Mouse (Mus musculus) erythroblast, adult 5-6 weeks (primary cell): ENCODE data around the gene Myadml2. TPM values are rescaled to one million over a fixed set of nuclear protein-coding genes. Genes with fewer than 3 reads are reported as not detected.

ENCODE experiments used
- ATAC-seq: replicated peaks from 2 replicates; pipeline ENCODE4 v1.8.0; 2016; ENCODE audit warnings: moderate number of reproducible peaks, mild to moderate bottlenecking, moderate TSS enrichment, inconsistent platforms; ENCODE audit not compliant: poor library complexity, low FRiP score, severe bottlenecking
- total RNA-seq, 2 experiments: library from RNA; stranded (forward) in 1 of 2; stranded (reverse) in 1 of 2; fragments of 150-400 nt in 1 of 2; fragments of 200-764, 138-1000 nt in 1 of 2; gene quantifications; 2 replicates each; pipeline versions ENCODE4 v1.2.3 to v1.2.4; 2015 to 2017; ENCODE audit warnings: low replicate concordance in 2 of 2

The Myadml2 gene
- total RNA-seq, 2 experiments from 2014 or later: not detected

DNA sequence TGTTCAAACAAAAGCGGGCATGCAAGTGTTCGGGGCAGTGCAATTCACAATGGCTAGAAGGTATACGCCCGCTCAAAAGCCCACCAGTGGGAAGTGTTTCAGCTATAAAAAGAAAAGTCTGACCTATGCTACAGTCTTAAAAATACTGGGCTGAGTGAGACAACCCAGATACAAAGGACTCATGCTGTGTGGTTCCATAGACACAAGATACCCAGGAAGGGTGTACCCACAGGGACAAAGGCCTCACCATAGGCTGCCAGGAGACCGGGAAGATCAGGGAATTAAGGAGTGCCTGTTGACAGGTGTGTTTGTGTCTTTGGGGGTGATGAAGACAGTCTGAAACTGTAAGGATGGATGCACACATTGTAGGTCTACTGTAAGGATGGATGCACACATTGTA is 15.8 kb upstream of the Myadml2 start:
- no peak for ATAC-seq

DNA sequence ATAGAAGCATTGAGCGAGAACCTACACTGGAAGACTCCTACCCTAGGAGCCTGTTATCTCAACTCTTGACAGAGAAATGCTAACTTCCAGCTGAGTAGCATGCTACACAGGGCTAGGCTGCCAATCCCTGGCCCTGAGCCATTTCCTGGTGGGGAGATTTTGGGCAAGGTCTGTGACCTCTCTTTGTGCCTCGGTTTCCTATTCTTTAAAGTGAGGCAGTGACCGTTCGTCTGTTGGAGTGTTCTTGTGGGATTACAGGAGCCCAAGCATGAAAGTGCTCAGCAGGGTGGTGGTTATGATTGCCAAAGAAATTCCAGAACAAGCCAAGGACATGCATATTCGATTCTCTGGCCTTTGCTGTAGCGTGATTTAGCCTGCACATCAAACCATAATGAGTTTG is 14.8 kb upstream of the Myadml2 start:
- no peak for ATAC-seq

DNA sequence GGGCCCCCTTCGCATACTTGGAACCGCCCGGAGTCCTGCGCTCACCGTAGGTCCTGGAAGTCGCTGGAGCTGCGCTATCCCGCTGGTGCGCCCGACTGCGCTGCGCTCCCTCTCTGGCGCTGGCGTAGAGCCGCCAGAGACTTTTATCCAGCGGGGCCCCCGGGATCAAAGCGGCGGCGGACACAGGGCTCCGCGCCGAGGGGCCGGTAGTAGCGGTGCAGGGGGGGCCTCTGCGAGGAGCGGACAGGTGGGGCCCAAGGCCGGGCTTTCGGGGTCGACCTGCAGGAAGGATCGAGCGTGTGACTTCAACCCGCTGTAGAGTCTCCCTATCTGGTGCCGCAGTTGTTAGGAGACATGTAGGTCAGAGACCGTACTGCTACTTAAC is 13.1 kb upstream of the Myadml2 start, which contains the start of gene Notum:
Gene Notum, minus strand, starts transcription at position 100 of the 385 bp plus-strand sequence.
- ATAC-seq: no peak

DNA sequence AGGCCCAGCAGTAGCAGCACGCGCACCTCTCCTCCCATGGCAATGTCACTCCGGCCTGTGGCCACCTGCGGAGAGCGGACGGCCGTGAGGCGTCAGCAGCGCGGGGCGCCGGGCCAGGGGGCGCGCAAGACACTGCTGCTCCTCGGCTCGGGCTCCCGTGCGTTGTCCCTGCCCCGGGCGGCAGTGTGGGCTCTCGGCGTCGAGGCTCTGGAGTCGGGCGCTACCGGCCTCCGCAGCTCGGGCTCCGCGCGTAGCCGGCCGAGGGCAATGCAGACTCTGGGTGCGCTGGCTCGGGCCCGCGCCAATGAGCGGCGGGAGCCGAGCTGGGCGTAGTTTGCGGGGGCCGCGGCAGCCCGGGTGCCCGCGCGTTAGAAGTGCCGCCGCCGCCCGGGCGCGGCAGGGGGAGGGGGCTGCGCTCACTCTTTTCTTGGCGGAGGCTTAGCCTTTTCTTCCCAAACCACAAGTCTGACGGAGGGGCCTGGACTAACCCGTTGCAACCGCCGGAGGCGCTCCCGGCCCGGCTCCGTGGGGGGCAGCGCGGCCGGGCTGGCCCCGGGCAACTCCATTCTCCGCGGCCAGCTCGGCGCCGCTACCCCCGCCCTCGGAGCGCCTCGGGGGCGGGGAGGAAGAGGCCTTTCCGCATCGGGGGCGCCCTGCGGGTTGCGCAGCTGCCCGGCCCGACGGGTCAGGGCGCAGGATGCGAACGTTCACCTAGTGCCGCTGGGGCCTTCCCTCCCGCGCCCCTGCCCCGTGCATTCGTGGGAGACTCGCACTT is 12.5 kb upstream of the Myadml2 start:
- ATAC-seq: no peak

DNA sequence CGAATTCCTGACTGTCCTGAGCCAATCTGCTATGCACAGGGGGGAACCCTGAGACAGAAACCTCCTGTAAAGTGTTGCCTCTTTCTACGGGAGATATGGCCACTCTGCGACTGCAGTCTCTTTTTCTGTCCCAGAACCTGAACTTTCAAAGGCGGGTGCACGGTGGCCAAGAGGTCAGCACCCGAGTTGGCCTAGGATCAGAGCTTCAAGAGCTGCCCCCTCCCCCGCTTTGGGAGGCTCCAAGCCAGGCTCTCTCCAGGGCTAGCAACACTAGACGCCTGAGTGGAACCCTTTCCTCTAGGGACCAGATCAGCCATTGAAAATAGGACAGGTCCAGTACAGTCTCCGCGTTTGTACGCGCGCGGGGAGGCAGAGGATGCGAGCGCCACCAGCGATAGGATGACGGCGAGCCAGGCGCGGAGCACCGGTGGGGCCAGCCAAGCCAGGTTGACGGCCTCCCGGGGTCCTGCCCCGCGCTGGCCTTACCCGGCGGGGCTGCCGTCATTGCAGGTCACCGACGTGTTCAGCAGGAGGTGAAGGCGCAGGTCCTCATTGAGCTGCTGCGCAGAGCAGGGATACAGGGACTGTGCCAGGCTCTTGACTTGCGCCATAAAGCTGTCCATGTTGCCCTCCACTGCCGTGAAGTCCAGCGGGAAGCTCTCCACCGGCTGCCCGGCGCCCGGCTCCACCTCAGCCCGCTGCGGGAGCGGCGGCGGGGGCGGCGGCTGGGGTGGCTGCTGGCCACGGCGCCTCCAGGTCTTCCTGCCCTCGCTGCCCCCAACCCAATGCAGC is 11.7 kb upstream of the Myadml2 start:
- no peak for ATAC-seq

DNA sequence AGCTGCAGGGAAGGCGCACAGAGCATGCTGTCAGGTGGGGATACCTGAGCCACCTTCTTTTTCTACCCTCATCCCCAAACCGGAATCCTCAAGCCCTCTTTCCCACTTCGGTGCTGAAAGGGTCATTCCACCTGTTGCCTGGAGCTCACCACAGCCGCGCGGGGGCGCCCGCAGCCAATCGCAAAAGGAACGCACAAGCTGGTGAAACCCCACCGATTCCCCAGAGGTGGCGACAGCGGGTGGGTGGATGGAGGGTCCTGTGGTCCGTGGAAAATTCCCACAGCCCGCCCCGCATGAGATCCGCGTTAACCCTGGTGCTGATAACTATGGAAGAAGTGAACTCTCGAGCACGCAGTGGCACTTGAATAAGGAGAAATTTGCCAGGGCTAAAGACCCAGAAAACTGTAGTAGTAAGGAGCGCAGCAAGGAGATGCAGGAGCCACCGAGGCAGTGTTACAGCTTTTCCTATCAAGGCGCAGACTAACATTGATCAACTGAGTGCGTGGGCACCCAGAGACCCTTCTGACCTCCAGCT is 11.0 kb upstream of the Myadml2 start:
- ATAC-seq: peak; percentile 63

DNA sequence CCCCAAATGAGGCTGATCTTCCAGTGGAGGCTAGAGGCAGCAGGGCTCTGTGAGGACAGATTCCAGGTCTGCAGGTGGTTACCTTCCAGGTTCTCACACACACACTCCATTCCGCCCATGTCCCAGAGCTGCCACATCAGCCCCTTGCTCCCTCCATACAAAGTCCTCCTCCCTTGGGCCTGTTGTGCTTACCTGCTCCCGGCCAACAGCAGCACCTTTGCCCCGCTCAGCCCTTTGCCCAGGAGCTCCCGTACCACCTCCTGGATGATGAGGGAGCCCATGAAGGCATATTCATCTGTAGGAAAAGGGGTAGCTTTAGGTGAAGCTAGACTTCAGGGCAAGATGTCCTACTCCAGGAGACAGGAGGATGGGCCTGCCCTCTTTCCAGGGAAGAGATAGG is 9.3 kb upstream of the Myadml2 start:
- ATAC-seq: no peak

DNA sequence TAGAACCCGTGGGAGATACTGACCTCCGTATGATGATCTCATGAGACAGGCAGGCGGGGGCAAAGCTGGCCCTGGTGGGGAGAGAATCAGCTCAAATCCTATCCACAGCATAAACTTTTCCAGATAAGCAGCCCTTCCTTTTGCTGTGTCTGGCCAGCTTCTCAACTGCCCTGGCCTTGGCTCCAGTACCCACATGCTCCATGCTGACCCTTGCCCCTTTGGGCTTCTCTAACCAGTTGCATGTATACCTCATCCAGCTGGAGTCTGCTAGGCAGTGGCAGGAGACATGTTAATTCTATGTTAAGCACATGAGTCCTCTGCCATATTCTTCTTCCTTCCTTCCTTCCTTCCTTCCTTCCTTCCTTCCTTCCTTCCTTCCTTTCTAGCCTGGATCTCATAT is 6.8 kb upstream of the Myadml2 start:
- no peak for ATAC-seq

DNA sequence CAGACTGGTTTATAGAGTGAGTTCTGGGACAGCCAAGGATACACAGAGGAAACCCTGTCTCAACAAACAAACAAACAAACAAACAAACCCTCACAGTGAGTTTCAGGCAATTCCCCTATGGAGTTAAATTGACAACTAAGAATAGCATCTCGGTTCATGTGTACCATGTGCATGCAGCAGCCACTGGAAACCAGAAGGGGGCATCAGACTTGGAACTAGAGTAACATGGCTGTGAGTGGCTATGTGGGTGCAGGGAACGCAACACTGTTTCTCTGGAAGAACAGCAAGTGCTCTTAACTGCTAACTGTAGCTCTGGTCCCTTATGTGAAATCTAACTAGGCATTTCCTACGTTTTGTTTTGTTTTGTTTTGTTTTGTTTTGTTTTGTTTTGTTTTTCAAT is 3.9 kb upstream of the Myadml2 start:
- peak; percentile 76 for ATAC-seq

DNA sequence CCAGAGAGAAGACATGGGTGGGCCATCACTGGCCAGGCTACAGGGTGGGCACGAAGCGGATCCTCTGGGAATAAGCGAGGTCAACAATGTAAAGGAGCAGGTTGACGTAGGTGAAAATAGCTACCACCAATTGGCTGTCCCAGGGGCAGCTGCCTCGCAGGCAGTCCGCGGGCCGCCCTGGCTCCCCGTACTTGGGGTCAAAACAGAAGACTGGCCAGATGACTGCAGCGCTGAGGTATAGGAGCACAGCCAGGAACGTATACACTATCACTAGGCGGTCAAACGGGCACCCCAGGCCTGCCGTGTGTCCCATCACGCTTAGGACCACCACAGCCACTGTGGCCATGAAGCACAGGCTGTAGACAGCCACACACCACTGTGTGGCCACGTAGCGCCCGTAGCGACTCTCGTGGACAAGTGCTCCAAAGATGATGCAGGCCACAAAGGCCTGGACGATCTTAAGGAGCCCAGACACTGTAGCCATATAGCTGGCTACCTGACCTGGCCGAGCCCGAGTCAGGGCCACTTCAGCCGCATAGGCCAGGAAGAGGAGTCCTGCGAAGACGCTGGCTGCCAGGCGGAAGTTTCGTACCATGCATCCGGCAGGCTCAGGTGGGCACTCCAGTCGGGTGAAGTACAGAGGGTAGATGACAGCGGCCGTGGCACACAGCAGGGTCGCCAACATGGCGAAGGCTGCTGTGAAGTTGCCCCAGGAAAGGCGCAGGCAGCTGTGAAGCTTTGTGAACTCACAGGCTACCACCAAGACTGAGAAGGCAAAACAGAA is 719 bp downstream of the Myadml2 start:
- no peak for ATAC-seq

DNA sequence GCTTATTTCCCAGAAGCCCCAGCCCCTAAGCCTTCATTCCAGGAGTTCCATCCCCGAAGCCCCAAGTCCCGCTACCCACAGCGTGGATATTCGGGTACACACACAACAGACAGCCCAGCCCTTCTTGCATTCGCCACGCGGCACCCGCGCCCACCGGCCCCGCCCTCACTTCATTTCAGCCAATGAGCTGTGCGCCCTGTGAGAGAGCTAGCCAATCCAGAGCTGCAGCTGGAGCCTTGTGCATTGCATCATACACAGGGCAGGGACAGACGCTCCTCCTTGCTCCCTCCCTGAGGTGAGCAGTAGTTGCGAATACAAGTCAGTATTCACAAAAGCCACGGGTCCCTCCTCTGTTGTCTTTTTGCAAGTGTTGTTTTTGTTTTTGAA is 4.4 kb downstream of the Myadml2 start, which contains the start of gene Pycr1:
Gene Pycr1, minus strand, starts transcription at position 169 of the 387 bp plus-strand sequence.
- peak; percentile 93 for ATAC-seq

DNA sequence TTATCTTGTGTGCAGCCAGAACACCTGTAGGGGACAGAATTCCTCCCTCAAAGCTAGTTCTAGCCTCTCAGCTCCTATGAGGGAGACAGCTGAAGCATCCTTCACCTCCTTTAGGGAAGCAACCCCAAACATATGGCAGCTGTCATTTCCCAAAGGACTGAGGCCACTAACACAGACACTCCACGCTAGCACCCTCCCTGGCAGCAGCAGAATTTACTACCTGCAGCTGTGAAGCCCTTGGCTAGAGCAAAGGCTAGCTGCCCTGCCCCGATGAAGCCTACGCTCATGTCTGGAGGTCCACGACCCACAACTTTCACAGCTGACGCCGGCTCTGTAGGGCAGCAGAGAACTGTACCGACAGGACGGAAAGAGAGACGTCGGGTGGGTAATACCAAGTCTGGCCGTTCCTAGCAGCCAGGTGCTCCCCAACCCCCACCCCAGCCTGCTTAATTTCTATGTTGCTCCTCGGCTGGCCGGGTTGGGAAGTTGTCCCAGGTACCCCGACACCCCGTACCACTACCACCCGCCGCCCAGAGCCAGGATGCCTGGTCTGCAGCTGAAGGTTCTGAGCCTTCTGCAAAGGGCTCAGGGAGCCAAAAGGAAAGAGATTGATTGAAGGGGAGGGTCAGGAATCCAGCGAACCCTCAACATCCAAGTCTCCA is 4.9 kb downstream of the Myadml2 start:
- peak; percentile 46 for ATAC-seq

DNA sequence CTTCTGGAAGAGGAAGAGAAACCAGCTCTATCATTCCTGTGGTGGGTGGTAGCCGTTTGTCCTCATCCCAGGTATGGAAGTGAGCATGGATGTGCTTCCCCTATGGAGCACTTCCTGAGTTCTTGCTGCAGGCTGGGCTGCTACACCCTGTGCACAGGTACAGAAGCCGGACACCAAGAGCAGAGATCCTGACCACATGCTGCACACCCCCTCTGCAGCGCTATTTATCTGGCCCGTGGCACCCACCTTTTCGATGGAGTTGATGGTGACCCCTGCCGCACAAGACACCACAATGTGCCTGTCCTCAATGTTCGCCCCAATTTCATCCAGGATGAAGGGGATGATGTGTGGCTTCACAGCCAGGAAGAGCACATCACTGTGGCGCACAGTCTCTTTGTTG is 6.1 kb downstream of the Myadml2 start:
- no peak for ATAC-seq

DNA sequence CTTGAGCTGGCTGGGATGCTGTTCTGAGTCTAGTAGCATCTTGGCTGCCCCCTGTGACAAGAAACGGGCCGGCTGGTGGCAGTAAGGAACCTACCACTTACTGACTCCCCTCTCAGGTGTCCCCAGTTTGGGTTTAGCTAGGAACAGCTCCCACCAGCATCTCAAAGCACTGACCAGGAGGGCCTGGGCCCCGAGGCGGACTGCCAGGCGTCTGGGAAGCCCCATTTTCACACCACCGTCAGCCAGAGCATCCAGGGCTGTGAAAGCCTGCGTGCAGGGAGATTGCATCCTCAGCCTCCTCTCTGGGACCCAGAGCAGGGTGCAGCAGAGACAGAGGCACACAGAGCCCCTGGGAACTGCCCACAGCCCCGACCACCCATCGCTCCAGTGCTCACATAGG is 6.7 kb downstream of the Myadml2 start:
- no peak for ATAC-seq

DNA sequence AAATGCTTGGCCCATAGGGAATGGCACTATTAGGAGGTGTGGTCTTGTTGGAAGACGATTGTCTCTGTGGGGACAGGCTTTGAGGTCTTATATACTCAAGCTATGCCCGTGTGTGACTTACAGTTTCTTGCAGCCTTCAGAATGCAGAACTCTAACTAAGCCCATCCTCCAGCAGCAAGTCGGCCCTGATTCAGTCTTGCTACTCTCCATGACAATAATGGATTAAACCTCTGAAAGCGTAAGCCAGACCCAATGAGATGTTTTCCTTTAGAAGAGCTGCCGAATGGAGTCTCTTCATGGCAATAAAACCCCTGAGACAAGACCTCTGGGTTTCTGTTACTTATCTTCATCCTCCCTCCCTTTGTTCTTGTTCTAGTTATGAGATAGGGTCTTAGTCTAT is 13.1 kb downstream of the Myadml2 start:
- ATAC-seq: no peak

DNA sequence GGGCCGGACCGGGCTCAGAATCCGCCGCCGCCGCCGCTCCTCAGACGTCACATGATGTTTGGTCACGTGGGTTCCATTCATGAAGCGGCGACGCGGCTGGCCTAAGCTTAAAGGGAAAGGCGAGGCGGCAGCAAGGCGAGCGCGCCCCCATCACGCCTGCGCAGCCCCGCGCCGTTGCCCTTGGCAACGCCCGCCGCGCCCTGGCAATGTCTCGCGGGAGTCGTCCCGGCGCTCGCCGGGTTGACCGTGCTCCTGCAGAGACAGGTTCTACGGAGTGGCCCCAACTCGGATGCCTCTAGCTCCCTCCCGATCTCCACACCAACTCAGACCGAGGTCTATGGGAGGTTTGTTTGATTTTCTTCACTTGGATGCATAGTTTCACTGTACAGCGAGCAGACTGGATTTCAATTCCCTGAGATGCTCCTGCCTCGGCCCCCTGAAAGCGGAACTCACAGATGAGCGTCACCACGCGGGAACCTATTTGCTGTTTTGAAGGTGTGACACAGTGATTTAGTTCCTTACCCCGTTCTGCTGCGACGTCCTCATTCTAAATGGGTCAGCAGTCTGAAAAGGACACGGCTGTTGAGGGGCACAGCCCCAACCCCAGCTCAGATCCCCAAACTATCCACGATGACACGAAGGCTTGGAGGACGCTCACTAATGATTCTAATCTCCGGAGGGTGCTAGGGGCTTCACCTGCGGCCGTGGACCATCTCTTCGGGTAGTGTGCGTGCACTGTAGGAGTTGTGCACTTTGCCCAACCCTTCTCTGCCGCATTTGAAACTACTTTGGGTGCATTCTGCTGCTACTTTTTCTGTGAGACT is 14.2 kb downstream of the Myadml2 start, which contains the start of gene Mafg:
Gene Mafg, minus strand, starts transcription at position 81 of the 824 bp plus-strand sequence.
- ATAC-seq: peak; percentile 42

DNA sequence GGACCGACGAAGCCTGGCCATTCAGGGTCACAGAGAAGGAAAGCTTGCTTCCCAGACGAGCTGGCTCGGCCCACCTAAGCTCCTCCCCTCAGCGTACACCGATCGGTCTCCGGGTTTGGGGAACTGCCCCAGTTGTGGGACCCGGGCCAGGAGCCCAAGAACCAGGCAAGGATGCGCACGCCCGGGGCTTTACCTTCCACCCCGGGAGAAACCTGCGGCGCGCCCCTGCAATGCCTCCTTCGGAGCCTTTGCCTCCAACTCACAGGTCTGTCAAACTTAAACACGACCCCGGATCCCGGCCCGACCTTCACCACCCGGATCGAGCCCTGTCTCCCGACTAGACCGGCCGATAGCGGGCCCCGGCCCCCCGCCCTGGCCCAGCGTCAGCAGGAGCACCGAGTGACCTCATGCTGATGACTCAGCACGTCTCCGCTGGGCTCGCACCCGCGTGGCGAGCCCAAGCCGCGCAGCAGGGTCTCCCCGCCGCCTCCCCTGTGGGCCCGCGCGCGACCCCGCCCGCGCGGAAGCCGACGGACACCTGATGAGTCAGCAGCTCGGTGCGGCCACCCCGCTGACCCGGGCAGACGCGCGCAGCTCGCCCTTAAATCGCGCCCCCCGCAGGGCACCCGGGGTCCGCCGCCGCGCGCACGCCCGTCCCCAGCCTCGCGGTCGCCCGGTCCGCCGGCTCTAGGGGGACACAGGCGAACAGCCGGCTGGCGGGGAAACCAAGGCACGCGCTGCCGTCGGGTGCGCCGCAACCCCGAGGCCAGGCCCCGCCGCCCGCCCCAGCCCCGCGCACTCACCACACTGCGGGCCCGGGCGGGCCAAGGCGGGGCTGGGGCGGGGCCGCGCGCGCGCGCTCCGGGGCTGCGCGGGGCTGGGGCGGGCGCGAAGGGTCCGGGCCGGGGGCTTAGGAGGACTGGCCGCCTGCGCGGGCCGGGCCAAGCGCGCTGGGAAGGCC is 15.1 kb downstream of the Myadml2 start:
- peak; percentile 40 for ATAC-seq
